Mouse (Mus musculus): ENCODE results near the gene Acbd3. TPM values are rescaled to one million over a fixed set of nuclear protein-coding genes. Genes with fewer than 3 reads are reported as not detected.

The Acbd3 gene
- polyA plus RNA-seq, 1 experiment = 28.1 TPM

- Histone ChIP-seq H3K4me3 (replicated peaks; ENCODE audit: insufficient read depth, low read depth, low read length) (no peak overlapping the region), H3K27ac (ENCODE audit: insufficient read depth, low read length) (no peak overlapping the region), H3K4me1 (ENCODE audit: control insufficient read depth, insufficient read depth, low read length) (peaks cover 7% of the 10 kb centered on the region; the same call in 1 of the 2 replicates), H3K27me3 (ENCODE audit: control insufficient read depth, insufficient read depth, low read length) (no peaks in the 10 kb centered on the region)
- 67% methylated on average over 8 of the region's 8 CpGs for WGBS
- no peak for DNase-seq
- no peak for TF ChIP-seq CTCF (IDR thresholded peaks at IDR 0.05; ENCODE audit: borderline replicate concordance, insufficient read depth, low read depth, low read length)
- TF ChIP-seq POLR2A (IDR thresholded peaks at IDR 0.05; ENCODE audit: borderline replicate concordance, insufficient read depth, low read length) = no peak
These were observed 36.8 kb downstream of the Acbd3 start for GRCm38 (mm10) chr1:180762679-180763078.

GRCm38 (mm10) chr1:180763307-180763706, 37.5 kb downstream of the Acbd3 start:
- Histone ChIP-seq H3K27me3 (ENCODE audit: control insufficient read depth, insufficient read depth, low read length) (no peaks in the 10 kb centered on the region), H3K27ac (ENCODE audit: insufficient read depth, low read length) (no peak overlapping the region), H3K4me3 (replicated peaks; ENCODE audit: insufficient read depth, low read depth, low read length) (peak overlapping the region; percentile 69), H3K4me1 (ENCODE audit: control insufficient read depth, insufficient read depth, low read length) (peaks cover 10% of the 10 kb centered on the region)
- WGBS = 2% methylated on average over 14 of the region's 14 CpGs
- DNase-seq = no peak
- no peak for TF ChIP-seq POLR2A (IDR thresholded peaks at IDR 0.05; ENCODE audit: borderline replicate concordance, insufficient read depth, low read length)
- TF ChIP-seq CTCF (IDR thresholded peaks at IDR 0.05; ENCODE audit: borderline replicate concordance, insufficient read depth, low read depth, low read length) = no peak

DNA sequence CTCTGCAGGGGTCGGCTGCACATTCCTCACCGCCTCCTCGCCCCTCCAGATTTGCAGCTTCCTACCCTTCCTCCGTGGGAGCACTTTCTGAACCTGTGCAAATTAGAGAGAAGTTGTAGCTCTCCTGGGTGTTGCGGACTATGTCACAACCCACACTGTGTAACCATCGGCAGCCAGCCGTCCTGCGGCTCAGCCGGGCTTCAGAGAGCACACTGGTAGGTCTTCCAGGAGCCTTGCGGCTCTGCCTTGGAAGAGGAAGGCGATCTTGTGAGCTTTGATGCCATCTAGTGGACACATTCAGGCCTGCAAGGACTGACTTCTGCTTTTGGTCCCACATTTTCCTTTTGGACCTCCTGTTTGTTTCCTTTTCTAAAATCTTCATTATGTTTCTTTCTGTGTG, 38.0 kb downstream of the Acbd3 start:
- H3K4me1 ChIP-seq (ENCODE audit: control insufficient read depth, insufficient read depth, low read length) = peaks cover 13% of the 10 kb centered on the region
- TF ChIP-seq POLR2A (IDR thresholded peaks at IDR 0.05; ENCODE audit: borderline replicate concordance, insufficient read depth, low read length) (peak; percentile 30; the same call in 1 of the 2 replicates), CTCF (IDR thresholded peaks at IDR 0.05; ENCODE audit: borderline replicate concordance, insufficient read depth, low read depth, low read length) (peak; percentile 91)
- H3K27ac ChIP-seq (ENCODE audit: insufficient read depth, low read length) = no peak overlapping the region
- no peaks in the 10 kb centered on the region for H3K27me3 ChIP-seq (ENCODE audit: control insufficient read depth, insufficient read depth, low read length)
- peak; percentile 84 to 88 for DNase-seq
- WGBS = 0% methylated on average over 11 of the region's 11 CpGs
- peak overlapping the region; percentile 69 for H3K4me3 ChIP-seq (replicated peaks; ENCODE audit: insufficient read depth, low read depth, low read length)

DNA sequence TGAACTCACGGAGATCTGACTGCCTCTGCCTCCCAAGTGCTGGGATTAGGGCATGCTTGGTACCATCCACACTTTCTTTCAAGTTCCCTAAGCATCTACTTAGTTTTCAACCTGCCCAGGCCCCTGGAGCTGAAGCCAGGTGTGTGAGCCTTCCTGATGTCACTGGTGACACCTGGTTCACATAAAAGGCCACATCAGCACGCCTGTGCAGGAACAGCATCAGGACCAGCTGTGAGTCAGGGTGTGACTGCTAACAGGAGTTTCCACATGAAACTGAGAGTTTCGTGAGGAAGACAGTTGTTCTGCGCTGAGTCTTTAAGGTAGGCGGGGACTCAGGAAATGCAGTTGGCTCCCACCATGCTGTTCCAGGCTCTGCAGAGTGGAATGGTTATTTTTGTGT, 39.5 kb downstream of the Acbd3 start:
- 90% methylated on average over 5 of the region's 5 CpGs for WGBS
- no peak overlapping the region for H3K27ac ChIP-seq (ENCODE audit: insufficient read depth, low read length)
- no peak for DNase-seq
- TF ChIP-seq CTCF (IDR thresholded peaks at IDR 0.05; ENCODE audit: borderline replicate concordance, insufficient read depth, low read depth, low read length) (no peak), POLR2A (IDR thresholded peaks at IDR 0.05; ENCODE audit: borderline replicate concordance, insufficient read depth, low read length) (no peak)
- H3K4me3 ChIP-seq (replicated peaks; ENCODE audit: insufficient read depth, low read depth, low read length) = no peak overlapping the region
- peaks cover 14% of the 10 kb centered on the region for H3K4me1 ChIP-seq (ENCODE audit: control insufficient read depth, insufficient read depth, low read length)
- H3K27me3 ChIP-seq (ENCODE audit: control insufficient read depth, insufficient read depth, low read length) = no peaks in the 10 kb centered on the region

GRCm38 (mm10) chr1:180766557-180766956, 40.7 kb downstream of the Acbd3 start:
- H3K4me3 ChIP-seq (replicated peaks; ENCODE audit: insufficient read depth, low read depth, low read length) = no peak overlapping the region
- peaks cover 14% of the 10 kb centered on the region for H3K4me1 ChIP-seq (ENCODE audit: control insufficient read depth, insufficient read depth, low read length)
- TF ChIP-seq POLR2A (IDR thresholded peaks at IDR 0.05; ENCODE audit: borderline replicate concordance, insufficient read depth, low read length) (no peak), CTCF (IDR thresholded peaks at IDR 0.05; ENCODE audit: borderline replicate concordance, insufficient read depth, low read depth, low read length) (no peak)
- WGBS = 85% methylated on average over 5 of the region's 5 CpGs
- no peak for DNase-seq
- no peaks in the 10 kb centered on the region for H3K27me3 ChIP-seq (ENCODE audit: control insufficient read depth, insufficient read depth, low read length)
- H3K27ac ChIP-seq (ENCODE audit: insufficient read depth, low read length) = no peak overlapping the region

DNA sequence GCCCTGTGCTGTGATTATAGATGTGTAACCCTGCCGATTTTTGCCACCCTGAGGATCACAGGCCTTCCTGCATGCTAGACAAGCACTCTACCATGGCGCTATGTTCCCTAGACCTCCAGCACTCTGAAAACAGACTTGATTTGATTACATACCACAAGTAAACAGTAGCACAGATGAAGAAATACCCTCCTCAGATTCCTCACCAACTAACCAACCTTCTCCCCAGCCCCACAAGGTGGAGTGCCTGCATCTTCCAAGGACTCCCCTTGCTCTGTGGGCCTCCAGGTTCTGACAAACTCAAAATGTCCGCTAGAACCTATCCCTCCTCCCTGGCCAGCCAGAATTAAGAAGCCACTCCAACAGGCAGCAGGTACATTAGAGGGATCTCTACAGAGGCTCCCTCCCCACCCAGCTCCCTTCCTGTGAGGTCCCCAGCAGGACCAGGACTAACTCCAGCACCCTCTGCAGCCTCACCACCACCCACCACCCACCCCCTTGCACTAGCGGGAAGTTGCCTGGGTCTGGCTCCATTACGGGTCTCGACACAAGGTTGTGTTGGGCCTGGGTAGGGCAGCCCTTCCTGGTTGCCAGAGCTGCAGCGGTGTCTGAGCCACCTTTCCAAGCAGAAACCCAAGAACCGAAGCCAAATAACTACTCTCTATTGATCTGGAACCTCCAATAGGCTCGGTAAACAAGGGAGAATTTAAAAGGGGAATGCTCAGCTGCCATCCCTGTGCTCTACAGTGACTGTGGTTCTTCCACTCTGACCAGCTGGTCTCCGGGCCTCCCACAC, 41.9 kb downstream of the Acbd3 start:
- H3K27ac ChIP-seq (ENCODE audit: insufficient read depth, low read length) = peak overlapping the region; percentile 98
- 13% methylated on average over 10 of the region's 10 CpGs for WGBS
- TF ChIP-seq CTCF (IDR thresholded peaks at IDR 0.05; ENCODE audit: borderline replicate concordance, insufficient read depth, low read depth, low read length) (no peak), POLR2A (IDR thresholded peaks at IDR 0.05; ENCODE audit: borderline replicate concordance, insufficient read depth, low read length) (no peak)
- H3K4me3 ChIP-seq (replicated peaks; ENCODE audit: insufficient read depth, low read depth, low read length) = peak overlapping the region; percentile 89
- no peaks in the 10 kb centered on the region for H3K27me3 ChIP-seq (ENCODE audit: control insufficient read depth, insufficient read depth, low read length)
- H3K4me1 ChIP-seq (ENCODE audit: control insufficient read depth, insufficient read depth, low read length) = peaks cover 14% of the 10 kb centered on the region
- peak in 1 of 2 experiments; percentile 47 for DNase-seq

- TF ChIP-seq POLR2A (IDR thresholded peaks at IDR 0.05; ENCODE audit: borderline replicate concordance, insufficient read depth, low read length) (peak; percentile 52; the same call in 1 of the 2 replicates), CTCF (IDR thresholded peaks at IDR 0.05; ENCODE audit: borderline replicate concordance, insufficient read depth, low read depth, low read length) (peak; percentile 67)
- peak overlapping the region; percentile 98 for H3K27ac ChIP-seq (ENCODE audit: insufficient read depth, low read length)
- 2% methylated on average over 37 of the region's 37 CpGs for WGBS
- H3K4me1 ChIP-seq (ENCODE audit: control insufficient read depth, insufficient read depth, low read length) = peaks cover 14% of the 10 kb centered on the region
- DNase-seq = peak; percentile 85 to 91
- H3K27me3 ChIP-seq (ENCODE audit: control insufficient read depth, insufficient read depth, low read length) = no peaks in the 10 kb centered on the region
- peak overlapping the region; percentile 89 for H3K4me3 ChIP-seq (replicated peaks; ENCODE audit: insufficient read depth, low read depth, low read length)
These were observed 42.7 kb downstream of the Acbd3 start for GRCm38 (mm10) chr1:180768334-180769168.
